Comparison of ENCODE assay signal across 11 mouse cellular contexts in genomic region chr15:77056791-77057051, GRCm38 (mm10). TPM values are rescaled to one million over a fixed set of nuclear protein-coding genes. Genes with fewer than 3 reads are reported as not detected.
DNase-seq lines count a peak whose midpoint lies in the region; ATAC-seq and TF ChIP-seq lines count a peak whose summit lies in the region.
"Had no signal": no experiment of that assay in that cellular context is flagged by ENCODE, and none has a peak within 500 bp of the region (broad histone marks: within the 10 kb centered on the region; RNA-seq: fewer than 3 reads in every experiment).

No protein-coding gene starts in this region.

- no peaks in the 10 kb centered on the region for H3K9me3 ChIP-seq in heart, postnatal 0 days (replicated peaks; ENCODE audit: control insufficient read depth, low read length)
- 0 out of 2 replicates have a peak, but pooled peaks cover 2% of the 10 kb centered on the region for H3K9me3 ChIP-seq in ES-Bruce4 (replicated peaks; ENCODE audit: control insufficient read depth, insufficient read depth, low read length, poor library complexity, severe bottlenecking)
- H3K9me3 ChIP-seq in embryonic facial prominence, embryonic 12.5 days, result no peaks in the 10 kb centered on the region
- no peaks in the 10 kb centered on the region for H3K9me3 ChIP-seq in intestine, embryonic 16.5 days (ENCODE audit: control insufficient read depth, low read length)

- no peak for ATAC-seq in heart, postnatal 0 days (ENCODE audit: insufficient read depth, low read depth)
- ATAC-seq in embryonic facial prominence, embryonic 12.5 days (ENCODE audit: insufficient number of reproducible peaks, insufficient read depth, low FRiP score, low TSS enrichment), result no peak
- ATAC-seq in intestine, embryonic 16.5 days, result 0 out of 2 replicates have a peak, but pooled peaks have one; percentile 3
- ATAC-seq: liver, postnatal 0 days had no signal

- H3K4me1 ChIP-seq in heart, postnatal 0 days (ENCODE audit: control insufficient read depth, insufficient read depth), result peaks cover 6% of the 10 kb centered on the region
- peaks cover 17% of the 10 kb centered on the region for H3K4me1 ChIP-seq in ES-Bruce4 (ENCODE audit: control insufficient read depth, insufficient read depth, low read length)
- H3K4me1 ChIP-seq in embryonic facial prominence, embryonic 12.5 days, result peaks cover 8% of the 10 kb centered on the region
- peaks cover 23% of the 10 kb centered on the region for H3K4me1 ChIP-seq in intestine, embryonic 16.5 days (ENCODE audit: control insufficient read depth, insufficient read depth, low read length)

- TF ChIP-seq EP300 in heart, postnatal 0 days (IDR thresholded peaks at IDR 0.05; ENCODE audit: low read depth), result no peak
- TF ChIP-seq EP300 in ES-Bruce4 (IDR thresholded peaks at IDR 0.05; ENCODE audit: insufficient read depth, low read depth, low read length), result no peak

- no peak overlapping the region for H3K4me2 ChIP-seq in heart, postnatal 0 days (ENCODE audit: low read depth, low read length)
- H3K4me2 ChIP-seq in embryonic facial prominence, embryonic 12.5 days (replicated peaks), result no peak overlapping the region
- H3K4me2 ChIP-seq in intestine, embryonic 16.5 days (ENCODE audit: low read depth, low read length), result no peak overlapping the region

- intact Hi-C loops in heart, postnatal 14 days (cut with DNase I), result no loop called here
- intact Hi-C loops in left cerebral cortex, adult 2 months (cut with DNase I), result no loop called here

- H3K4me3 ChIP-seq in heart, postnatal 0 days (ENCODE audit: low read depth, low read length), result no peak overlapping the region
- peak overlapping the region; percentile 49 for H3K4me3 ChIP-seq in ES-Bruce4 (ENCODE audit: low read depth, low read length)
- no peak overlapping the region for H3K4me3 ChIP-seq in embryonic facial prominence, embryonic 12.5 days
- no peak overlapping the region for H3K4me3 ChIP-seq in intestine, embryonic 16.5 days (ENCODE audit: low read length)
- H3K4me3 ChIP-seq in left cerebral cortex, adult 2 months, result no peak overlapping the region

- no peak for DNase-seq in heart, postnatal 0 days (ENCODE audit: low spot score)
- DNase-seq in heart, postnatal 14 days, result no peak
- no peak for DNase-seq in frontal cortex, postnatal 10 days (ENCODE audit: low spot score in 2 of 2)
- DNase-seq in left cerebral cortex, adult 2 months (ENCODE audit: extremely low spot score in 1 of 2, low spot score in 2 of 2), result no peak
- DNase-seq: adrenal gland, postnatal 36 days; kidney, adult 11 months; left cerebral cortex, postnatal 4 days; liver, postnatal 0 days had no signal

- TF ChIP-seq CTCF in heart, postnatal 0 days (IDR thresholded peaks at IDR 0.05; ENCODE audit: low read depth), result no peak
- TF ChIP-seq CTCF in ES-Bruce4 (IDR thresholded peaks at IDR 0.05; ENCODE audit: low read depth, low read length), result no peak
- TF ChIP-seq CTCF in left cerebral cortex, adult 2 months (IDR thresholded peaks at IDR 0.05), result no peak

- no peak for TF ChIP-seq POLR2A in ES-Bruce4 (IDR thresholded peaks at IDR 0.05; ENCODE audit: insufficient read depth, low read length)

- H3K36me3 ChIP-seq in heart, postnatal 0 days (replicated peaks; ENCODE audit: control insufficient read depth, insufficient read depth, low read length), result no peaks in the 10 kb centered on the region
- H3K36me3 ChIP-seq in ES-Bruce4 (ENCODE audit: control insufficient read depth, insufficient read depth, low read length, poor library complexity, severe bottlenecking), result no peaks in the 10 kb centered on the region
- H3K36me3 ChIP-seq in embryonic facial prominence, embryonic 12.5 days, result no peaks in the 10 kb centered on the region
- H3K36me3 ChIP-seq in intestine, embryonic 16.5 days (ENCODE audit: control insufficient read depth, insufficient read depth, low read length), result no peaks in the 10 kb centered on the region

- H3K27ac ChIP-seq in heart, postnatal 0 days (ENCODE audit: low read depth), result no peak overlapping the region
- H3K27ac ChIP-seq in ES-Bruce4 (ENCODE audit: insufficient read depth, low read length), result peak overlapping the region; percentile 68
- H3K27ac ChIP-seq in embryonic facial prominence, embryonic 12.5 days, result peak overlapping the region; percentile 63
- H3K27ac ChIP-seq in intestine, embryonic 16.5 days (ENCODE audit: low read length), result peak overlapping the region; percentile 64
- H3K27ac ChIP-seq in left cerebral cortex, adult 2 months, result no peak overlapping the region

- WGBS in heart, postnatal 0 days, result 26% methylated on average over 3 of the region's 3 CpGs
- WGBS in embryonic facial prominence, embryonic 12.5 days, result 52% methylated on average over 3 of the region's 3 CpGs
- WGBS in intestine, embryonic 16.5 days, result 50% methylated on average over 3 of the region's 3 CpGs

- H3K27me3 ChIP-seq in heart, postnatal 0 days (ENCODE audit: control insufficient read depth, insufficient read depth, low read length), result no peaks in the 10 kb centered on the region
- no peaks in the 10 kb centered on the region for H3K27me3 ChIP-seq in ES-Bruce4 (ENCODE audit: control insufficient read depth, insufficient read depth, low read length, poor library complexity, severe bottlenecking)
- no peaks in the 10 kb centered on the region for H3K27me3 ChIP-seq in embryonic facial prominence, embryonic 12.5 days
- no peaks in the 10 kb centered on the region for H3K27me3 ChIP-seq in intestine, embryonic 16.5 days (replicated peaks; ENCODE audit: control insufficient read depth, insufficient read depth, low read length)

- peak overlapping the region; percentile 30; the same call in 1 of the 2 replicates for H3K9ac ChIP-seq in heart, postnatal 0 days (replicated peaks; ENCODE audit: low read depth, low read length)
- H3K9ac ChIP-seq in ES-Bruce4 (ENCODE audit: low read depth, poor library complexity, severe bottlenecking), result peak overlapping the region; percentile 6; the same call in 1 of the 2 replicates
- no peak overlapping the region for H3K9ac ChIP-seq in embryonic facial prominence, embryonic 12.5 days
- H3K9ac ChIP-seq in intestine, embryonic 16.5 days (ENCODE audit: low read depth, low read length), result 0 out of 2 replicates have a peak overlapping the region, but pooled peaks have one; percentile 14
- H3K9ac ChIP-seq: liver, postnatal 0 days had no signal

RNA-seq across cellular contexts. Expression of gene Mb, which starts 6.3 kb away (rescaled TPM):
- 4,504 and 5,889 TPM in 2 replicates for total RNA-seq in heart, postnatal 0 days (2014; rRNA removed; ENCODE audit: low replicate concordance)
- 3,958 and 4,151 TPM in 2 replicates for polyA plus RNA-seq in heart, postnatal 0 days (2015; fragmentation: Nextera tagmentation; extraction: Ambion mirVana)
- total RNA-seq in heart, postnatal 14 days (2021), result over 10,000 TPM; 12,884 to 13,789 TPM
- 1.9 and 2.1 TPM in 2 replicates for polyA plus RNA-seq in ES-Bruce4 (2011; ENCODE audit: insufficient read depth, insufficient read length, low read depth, missing spikeins)
- polyA plus RNA-seq in embryonic facial prominence, embryonic 12.5 days (2016; fragmentation: Nextera tagmentation; extraction: Ambion mirVana), result 1.2 and 1.3 TPM in 2 replicates
- 0.48 and 0.56 TPM in 2 replicates for polyA plus RNA-seq in intestine, embryonic 16.5 days (2015; fragmentation: Nextera tagmentation; extraction: Ambion mirVana)
- total RNA-seq in left cerebral cortex, adult 2 months (2021), result under 1 TPM in 1 of 2 experiments, not detected in 1; 0.33 TPM
- total RNA-seq: left cerebral cortex, postnatal 4 days had no signal

RNA-seq across cellular contexts. Expression of gene Apol6, which starts 12.2 kb away (rescaled TPM):
- total RNA-seq in heart, postnatal 0 days (2014; rRNA removed; ENCODE audit: low replicate concordance), result not detected in 2 replicates
- 0.11 TPM in 2 replicates for polyA plus RNA-seq in heart, postnatal 0 days (2015; fragmentation: Nextera tagmentation; extraction: Ambion mirVana)
- total RNA-seq in heart, postnatal 14 days (2021), result 1 to 10 TPM in 1 of 2 experiments, under 1 TPM in 1; 0.66 to 2.5 TPM
- not detected in 2 replicates for polyA plus RNA-seq in ES-Bruce4 (2011; ENCODE audit: insufficient read depth, insufficient read length, low read depth, missing spikeins)
- polyA plus RNA-seq in embryonic facial prominence, embryonic 12.5 days (2016; fragmentation: Nextera tagmentation; extraction: Ambion mirVana), result 0.09 TPM in 1 of 2 replicates, not detected in the other
- 0.38 and 0.42 TPM in 2 replicates for polyA plus RNA-seq in intestine, embryonic 16.5 days (2015; fragmentation: Nextera tagmentation; extraction: Ambion mirVana)
- total RNA-seq in left cerebral cortex, adult 2 months (2021), result under 1 TPM in 1 of 2 experiments, not detected in 1; 0.19 TPM
- total RNA-seq: left cerebral cortex, postnatal 4 days had no signal
- polyA plus RNA-seq: liver, postnatal 0 days had no signal

Comparison
In these comparisons a context has a peak if more than half of its experiments do, and no peak if none do; other contexts are left out.
1. H3K27ac ChIP-seq: peak in ES-Bruce4 (single experiment), embryonic facial prominence, embryonic 12.5 days (single experiment) and intestine, embryonic 16.5 days (single experiment); none in heart, postnatal 0 days (single experiment) and left cerebral cortex, adult 2 months (single experiment).
2. RNA of gene Mb, which starts 6.3 kb away (polyA plus RNA-seq): 3,958 to 4,151 TPM in heart, postnatal 0 days; 1.9 to 2.1 TPM in ES-Bruce4, 1.2 to 1.3 TPM in embryonic facial prominence, embryonic 12.5 days and 0.48 to 0.56 TPM in intestine, embryonic 16.5 days; every median in the first group is over 1,000 times any median in the second.